Mouse (Mus musculus) CH12.LX (cell line): ENCODE measurements at regions not wholly inside any gene's neighbourhood (a gene's known extent, or its start where the extent isn't known, plus 50 kb on each side); places are given as distances from the start of the nearest gene placed in this dataset.

Source experiments
- DNase-seq: peaks from one replicate; pipeline ENCODE4 v3.0.0-alpha.2; 2013; ENCODE audit errors: extremely low read depth
- H3K27ac ChIP-seq: 2 replicates; pipeline ENCODE4 v1.5.1; 2012; ENCODE audit warnings: low read depth, mild to moderate bottlenecking, control low read depth, moderate library complexity; ENCODE audit not compliant: insufficient read depth
- H3K27me3 ChIP-seq: replicated peaks from 2 replicates; pipeline ENCODE3; 2012; ENCODE audit warnings: inconsistent platforms
- H3K36me3 ChIP-seq, 2 experiments: replicated peaks in 1 of 2; 2 replicates each; pipeline versions ENCODE3 to v1.6.1; 2012; ENCODE audit warnings: inconsistent platforms in 1 of 2, low read length in 1 of 2, mild to moderate bottlenecking in 1 of 2, mixed read lengths in 1 of 2, moderate library complexity in 1 of 2; ENCODE audit not compliant: control insufficient read depth in 1 of 2, insufficient read depth in 1 of 2
- H3K4me1 ChIP-seq, 2 experiments: 2 replicates each; pipeline ENCODE4 v1.6.1; 2012; ENCODE audit warnings: inconsistent platforms in 1 of 2, moderate library complexity in 1 of 2; ENCODE audit not compliant: insufficient read depth in 2 of 2, control insufficient read depth in 1 of 2
- H3K4me2 ChIP-seq: 2 replicates; pipeline ENCODE4 v1.6.1; 2012; ENCODE audit warnings: low read depth, mild to moderate bottlenecking, control low read depth; ENCODE audit not compliant: poor library complexity, insufficient read depth, severe bottlenecking
- H3K4me3 ChIP-seq, 3 experiments: fragments of 150-350 bp in 1 of 3; sonication (generic) in 1 of 3; replicated peaks in 1 of 3; 2 replicates each; pipeline versions ENCODE3 to v1.5.1; 2011 to 2012; ENCODE audit warnings: low read depth in 2 of 3, low read length in 2 of 3, mild to moderate bottlenecking in 2 of 3, moderate library complexity in 2 of 3, control low read depth in 1 of 3, improper control_type of control experiment in 1 of 3, inconsistent platforms in 1 of 3, mixed read lengths in 1 of 3; ENCODE audit not compliant: poor library complexity in 1 of 3
- H3K79me2 ChIP-seq: replicated peaks from 2 replicates; pipeline ENCODE4 v1.6.1; 2012; ENCODE audit warnings: mild to moderate bottlenecking, moderate library complexity; ENCODE audit not compliant: control insufficient read depth, poor library complexity, insufficient read depth, severe bottlenecking; ENCODE audit errors: extremely low read depth
- H3K9ac ChIP-seq: 2 replicates; pipeline ENCODE4 v1.6.1; 2012; ENCODE audit warnings: low read depth, mild to moderate bottlenecking, control low read depth, moderate library complexity; ENCODE audit not compliant: insufficient read depth
- H3K9me3 ChIP-seq: replicated peaks from 2 replicates; pipeline ENCODE3; 2012; ENCODE audit warnings: low read length, inconsistent platforms, mixed read lengths
- CHD1 ChIP-seq: IDR thresholded peaks from 2 replicates; pipeline ENCODE4 v1.6.1; 2012; ENCODE audit warnings: low read depth, low read length, improper control_type of control experiment, inconsistent platforms
- CHD2 ChIP-seq: IDR thresholded peaks from 2 replicates; pipeline ENCODE4 v1.6.1; 2011; ENCODE audit warnings: low read length, improper control_type of control experiment
- CTCF ChIP-seq, 2 experiments: IDR thresholded peaks in 1 of 2; conservative IDR thresholded peaks in 1 of 2; 2 replicates each; pipeline ENCODE4 v1.5.1; 2011 to 2012; ENCODE audit warnings: low read depth in 2 of 2, low read length in 2 of 2, improper control_type of control experiment in 1 of 2, inconsistent platforms in 1 of 2, mild to moderate bottlenecking in 1 of 2, moderate library complexity in 1 of 2
- E2F4 ChIP-seq: IDR thresholded peaks from 2 replicates; pipeline ENCODE4 v1.6.1; 2011; ENCODE audit warnings: low read depth, low read length, improper control_type of control experiment; ENCODE audit not compliant: insufficient replicate concordance
- ELF1 ChIP-seq: IDR thresholded peaks from 2 replicates; pipeline ENCODE4 v1.6.1; 2014; ENCODE audit warnings: low read depth, mild to moderate bottlenecking, inconsistent platforms, low read length, improper control_type of control experiment
- EP300 ChIP-seq: IDR thresholded peaks from 2 replicates; pipeline ENCODE4 v1.6.1; 2011; ENCODE audit warnings: low read length, improper control_type of control experiment
- GABPA ChIP-seq: IDR thresholded peaks from 2 replicates; pipeline ENCODE4 v1.6.1; 2012; ENCODE audit warnings: low read depth, low read length, improper control_type of control experiment, inconsistent platforms; ENCODE audit not compliant: insufficient replicate concordance
- HCFC1 ChIP-seq: IDR thresholded peaks from 2 replicates; pipeline ENCODE4 v1.6.1; 2012; ENCODE audit warnings: low read depth, mild to moderate bottlenecking, inconsistent platforms, low read length, improper control_type of control experiment
- IRF4 ChIP-seq: IDR thresholded peaks from 2 replicates; pipeline ENCODE4 v1.6.1; 2014; ENCODE audit warnings: low read depth, mild to moderate bottlenecking, inconsistent platforms, low read length, improper control_type of control experiment
- JUN ChIP-seq: IDR thresholded peaks from 2 replicates; pipeline ENCODE4 v1.6.1; 2011; ENCODE audit warnings: low read depth, mild to moderate bottlenecking, low read length, improper control_type of control experiment, moderate library complexity; ENCODE audit not compliant: insufficient read depth
- JUND ChIP-seq: conservative IDR thresholded peaks from 2 replicates; pipeline ENCODE4 v1.6.1; 2011; ENCODE audit warnings: low read depth, low read length, improper control_type of control experiment
- MAX ChIP-seq: IDR thresholded peaks from 2 replicates; pipeline ENCODE4 v1.6.1; 2011; ENCODE audit warnings: low read length, improper control_type of control experiment
- MAZ ChIP-seq: IDR thresholded peaks from 2 replicates; pipeline ENCODE4 v1.6.1; 2012; ENCODE audit warnings: low read depth, mild to moderate bottlenecking, inconsistent platforms, low read length, improper control_type of control experiment, moderate library complexity
- MXI1 ChIP-seq: IDR thresholded peaks from 2 replicates; pipeline ENCODE4 v1.6.1; 2011; ENCODE audit warnings: mild to moderate bottlenecking, low read depth, low read length, improper control_type of control experiment
- MYC ChIP-seq: IDR thresholded peaks from 2 replicates; pipeline ENCODE4 v1.6.1; 2011; ENCODE audit warnings: low read depth, mild to moderate bottlenecking, improper control_type of control experiment, low read length
- NELFE ChIP-seq: IDR thresholded peaks from 2 replicates; pipeline ENCODE4 v1.6.1; 2011; ENCODE audit warnings: low read depth, low read length, improper control_type of control experiment
- NRF1 ChIP-seq: IDR thresholded peaks from 2 replicates; pipeline ENCODE4 v1.6.1; 2014; ENCODE audit warnings: low read depth, mild to moderate bottlenecking, inconsistent platforms, low read length, improper control_type of control experiment, moderate library complexity
- PAX5 ChIP-seq: IDR thresholded peaks from 2 replicates; pipeline ENCODE4 v1.6.1; 2012; ENCODE audit warnings: low read length, inconsistent platforms, mixed read lengths
- POLR2AphosphoS2 ChIP-seq: IDR thresholded peaks from 2 replicates; pipeline ENCODE4 v1.6.1; 2011; ENCODE audit warnings: low read depth, low read length, improper control_type of control experiment
- RCOR1 ChIP-seq: conservative IDR thresholded peaks from 2 replicates; pipeline ENCODE4 v1.6.1; 2012; ENCODE audit warnings: low read depth, mild to moderate bottlenecking, inconsistent platforms, low read length, improper control_type of control experiment
- SIN3A ChIP-seq: IDR thresholded peaks from 2 replicates; pipeline ENCODE4 v1.6.1; 2012; ENCODE audit warnings: low read length, improper control_type of control experiment, inconsistent platforms
- SMC3 ChIP-seq: IDR thresholded peaks from 2 replicates; pipeline ENCODE4 v1.6.1; 2011; ENCODE audit warnings: low read depth, low read length, improper control_type of control experiment
- TCF12 ChIP-seq: IDR thresholded peaks from 2 replicates; pipeline ENCODE4 v1.6.1; 2014; ENCODE audit warnings: low read depth, mild to moderate bottlenecking, inconsistent platforms, low read length, improper control_type of control experiment
- USF1 ChIP-seq: IDR thresholded peaks from 2 replicates; pipeline ENCODE4 v1.6.1; 2014; ENCODE audit warnings: low read depth, mild to moderate bottlenecking, inconsistent platforms, low read length, improper control_type of control experiment
- USF2 ChIP-seq: conservative IDR thresholded peaks from 2 replicates; pipeline ENCODE4 v1.6.1; 2011; ENCODE audit warnings: low read depth, low read length, improper control_type of control experiment
- ZMIZ1 ChIP-seq: IDR thresholded peaks from 2 replicates; pipeline ENCODE4 v1.6.1; 2012; ENCODE audit warnings: low read depth, mild to moderate bottlenecking, inconsistent platforms, low read length, improper control_type of control experiment
- ZNF384 ChIP-seq: IDR thresholded peaks from 2 replicates; pipeline ENCODE4 v1.6.1; 2012; ENCODE audit warnings: low read depth, low read length, improper control_type of control experiment, inconsistent platforms
- dilution Hi-C: fragments of 300-500 bp; cut with MboI; formaldehyde crosslinking; loops from 2 replicates; pipeline ENCODE4 v1.14.3; 2020; ENCODE audit warnings: low sequenced_read_pairs; ENCODE audit not compliant: extremely low pct_unique_long_range_greater_than_20kb, extremely low pct_ligation_motif_present
- in situ Hi-C: fragments of 300-500 bp; cut with MboI; formaldehyde crosslinking; loops from 3 replicates; pipeline ENCODE4 v1.14.3; 2019; ENCODE audit warnings: low sequenced_read_pairs, low pct_ligation_motif_present, low pct_unique_long_range_greater_than_20kb, mixed read lengths

- H3K36me3 ChIP-seq, result no peaks in the 10 kb centered on the region
- H3K4me1 ChIP-seq, result no peaks in the 10 kb centered on the region
- H3K9ac ChIP-seq, result no peak overlapping the region
- dilution Hi-C loops (no loop called here), in situ Hi-C loops (no loop called here)
- no peaks in the 10 kb centered on the region for H3K79me2 ChIP-seq
- TF ChIP-seq CHD1, result no peak
- no peak for TF ChIP-seq SIN3A
- no peak for TF ChIP-seq MAZ
- TF ChIP-seq MAX, result no peak
- TF ChIP-seq ZNF384, result no peak
- no peak for TF ChIP-seq USF2
- TF ChIP-seq IRF4, result no peak
- no peak for TF ChIP-seq TCF12
- TF ChIP-seq HCFC1, result no peak
- no peak for TF ChIP-seq GABPA
- TF ChIP-seq CTCF (conservative IDR thresholded peaks at IDR 0.05 in 1 of 2, IDR thresholded peaks at IDR 0.05 in 1 of 2; ENCODE audit: low read depth in 2 of 2, low read length in 2 of 2), result no peak
- no peak for TF ChIP-seq RCOR1
- TF ChIP-seq NELFE, result no peak
- no peak for TF ChIP-seq CHD2
- no peak overlapping the region for H3K27ac ChIP-seq
- H3K4me3 ChIP-seq, result no peak overlapping the region
- no peak for DNase-seq
- no peak overlapping the region for H3K4me2 ChIP-seq
- H3K9me3 ChIP-seq, result peaks cover 92% of the 10 kb centered on the region
- H3K27me3 ChIP-seq, result no peaks in the 10 kb centered on the region
These were observed 238.4 kb upstream of the Mocs1 start for GRCm38 (mm10) chr17:49189765-49190164.

- Histone ChIP-seq H3K27me3 (no peaks in the 10 kb centered on the region), H3K4me1 (no peaks in the 10 kb centered on the region), H3K4me2 (no peak overlapping the region), H3K9ac (no peak overlapping the region), H3K9me3 (peaks cover 89% of the 10 kb centered on the region), H3K36me3 (no peaks in the 10 kb centered on the region), H3K79me2 (no peaks in the 10 kb centered on the region), H3K4me3 (no peak overlapping the region), H3K27ac (no peak overlapping the region)
- dilution Hi-C loops (no loop called here), in situ Hi-C loops (no loop called here)
- TF ChIP-seq MXI1 (no peak), CTCF (conservative IDR thresholded peaks at IDR 0.05 in 1 of 2, IDR thresholded peaks at IDR 0.05 in 1 of 2; ENCODE audit: low read depth in 2 of 2, low read length in 2 of 2) (no peak), PAX5 (no peak), USF2 (no peak), POLR2AphosphoS2 (no peak), E2F4 (no peak), ELF1 (no peak), MYC (no peak), NELFE (no peak), NRF1 (no peak), JUN (no peak), GABPA (no peak), ZMIZ1 (no peak), HCFC1 (no peak), USF1 (no peak), CHD2 (no peak), MAX (no peak), SMC3 (no peak), EP300 (no peak), JUND (no peak)
- no peak for DNase-seq
These were observed 237.8 kb upstream of the Mocs1 start for GRCm38 (mm10) chr17:49190337-49190736.
